Mouse (Mus musculus): ENCODE measurements around the gene Ybx2. TPM values are rescaled to one million over a fixed set of nuclear protein-coding genes. Genes with fewer than 3 reads are reported as not detected.
A peak's percentile ranks its signal among the peaks of the same experiment; 100 is the strongest.
"Not testable (repeated sequence)": the region's sequence is repeated elsewhere in the genome, so short reads cannot be mapped to it uniquely, and the experiment has no call there.

The Ybx2 gene
- polyA plus RNA-seq, 1 experiment from 2014 or later, result 3.1 TPM

GRCm38 (mm10) chr11:69930176-69930575 is 5.4 kb upstream of the Ybx2 start:
- not testable (repeated sequence) for H3K4me2 ChIP-seq (replicated peaks); H3K27me3 ChIP-seq (replicated peaks); H3K4me3 ChIP-seq (replicated peaks); H3K4me1 ChIP-seq (replicated peaks); H3K9me3 ChIP-seq; H3K27ac ChIP-seq; H3K9ac ChIP-seq; ATAC-seq; H3K36me3 ChIP-seq
- 88% methylated on average over 8 of the region's 8 CpGs for WGBS

DNA sequence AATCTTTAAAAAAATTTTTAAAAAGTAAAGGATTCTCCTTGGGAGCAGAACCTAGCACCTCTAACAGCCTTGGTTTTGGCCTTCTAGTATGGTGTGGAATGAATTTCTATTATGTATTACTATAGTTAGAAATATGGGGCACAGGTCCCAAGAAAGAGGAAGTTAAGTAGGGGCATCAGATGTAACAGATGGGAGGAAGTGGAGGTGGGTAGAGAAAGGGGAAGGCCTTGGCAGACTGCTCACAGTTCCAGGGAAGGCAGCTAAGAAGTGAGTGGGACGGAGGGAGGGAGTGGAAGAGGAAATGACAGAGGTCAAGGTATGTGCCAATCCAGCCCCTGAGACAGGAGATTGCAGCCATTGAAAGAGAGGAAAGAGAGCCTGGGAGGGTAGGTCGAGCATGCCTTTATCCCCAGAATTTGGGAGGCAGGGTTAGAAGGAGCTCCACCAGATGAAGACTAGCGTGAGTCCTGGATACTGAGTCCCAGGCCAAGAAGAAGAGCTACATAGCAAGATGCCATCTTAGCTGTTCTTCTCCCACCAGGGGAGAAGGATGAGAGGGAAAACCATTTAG is 4.5 kb upstream of the Ybx2 start:
- Histone ChIP-seq H3K27ac (no peak overlapping the region), H3K4me2 (replicated peaks) (no peak overlapping the region), H3K9ac (no peak overlapping the region), H3K9me3 (no peaks in the 10 kb centered on the region), H3K27me3 (replicated peaks) (0 out of 2 replicates have a peak, but pooled peaks cover 3% of the 10 kb centered on the region), H3K4me3 (replicated peaks) (no peak overlapping the region), H3K4me1 (replicated peaks) (peaks cover 18% of the 10 kb centered on the region), H3K36me3 (no peaks in the 10 kb centered on the region)
- WGBS, result 80% methylated on average over 3 of the region's 3 CpGs
- ATAC-seq, result no peak

DNA sequence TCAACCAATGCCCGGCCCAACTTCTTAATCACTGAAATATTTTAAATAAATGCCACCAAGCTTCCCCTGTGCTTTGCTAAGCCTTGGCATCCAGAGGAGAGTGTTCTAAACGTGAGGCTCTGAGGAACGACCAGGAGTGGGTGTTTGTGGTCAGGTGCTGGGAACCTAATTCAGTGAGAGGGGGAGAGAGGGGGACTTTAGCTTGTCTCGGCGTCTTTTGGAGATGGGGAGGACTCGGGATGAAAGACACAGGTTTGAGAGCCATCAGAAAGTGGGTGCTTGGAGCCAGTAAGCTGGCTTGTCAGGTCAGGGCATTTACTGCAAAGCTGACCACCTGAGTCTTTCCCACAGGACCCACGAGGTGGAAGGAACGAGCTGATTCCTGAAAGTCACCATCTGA is 3.8 kb upstream of the Ybx2 start:
- Histone ChIP-seq H3K4me2 (replicated peaks) (no peak overlapping the region), H3K4me3 (replicated peaks) (no peak overlapping the region), H3K27me3 (replicated peaks) (0 out of 2 replicates have a peak, but pooled peaks cover 3% of the 10 kb centered on the region), H3K9me3 (no peaks in the 10 kb centered on the region), H3K36me3 (no peaks in the 10 kb centered on the region), H3K27ac (no peak overlapping the region), H3K4me1 (replicated peaks) (peaks cover 25% of the 10 kb centered on the region), H3K9ac (no peak overlapping the region)
- ATAC-seq, result no peak
- WGBS, result 70% methylated on average over 8 of the region's 8 CpGs

- no peak for ATAC-seq
- H3K27me3 ChIP-seq (replicated peaks), result 0 out of 2 replicates have a peak, but pooled peaks cover 3% of the 10 kb centered on the region
- H3K4me1 ChIP-seq (replicated peaks), result peaks cover 30% of the 10 kb centered on the region
- H3K4me3 ChIP-seq (replicated peaks), result no peak overlapping the region
- H3K9me3 ChIP-seq, result no peaks in the 10 kb centered on the region
- H3K4me2 ChIP-seq (replicated peaks), result no peak overlapping the region
- H3K27ac ChIP-seq, result no peak overlapping the region
- 46% methylated on average over 3 of the region's 3 CpGs for WGBS
- H3K9ac ChIP-seq, result no peak overlapping the region
- no peaks in the 10 kb centered on the region for H3K36me3 ChIP-seq
Observed at GRCm38 (mm10) chr11:69932254-69932653, 3.3 kb upstream of the Ybx2 start.

DNA sequence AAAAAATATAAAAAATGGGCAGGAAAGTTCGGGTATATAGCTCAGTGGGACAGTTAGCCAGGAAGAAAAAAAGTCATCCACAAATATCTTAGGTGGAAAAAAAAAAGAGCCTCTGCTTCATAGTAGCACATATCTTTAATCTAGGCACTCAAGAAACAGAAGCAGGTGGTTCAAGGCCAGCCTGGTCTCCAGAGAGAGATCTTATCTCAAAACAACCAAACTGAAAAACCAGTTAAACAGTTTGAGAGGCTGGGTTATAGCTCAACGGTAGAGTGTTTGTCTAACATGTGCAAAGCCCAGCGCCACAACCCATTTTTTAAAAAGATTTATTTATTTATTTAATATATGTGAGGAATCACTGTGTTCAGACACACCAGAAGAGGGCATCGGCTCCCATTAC is 2.5 kb upstream of the Ybx2 start:
- Histone ChIP-seq H3K4me2 (replicated peaks) (no peak overlapping the region), H3K27me3 (replicated peaks) (peaks cover 8% of the 10 kb centered on the region; the same call in 1 of the 2 replicates), H3K4me1 (replicated peaks) (peaks cover 34% of the 10 kb centered on the region), H3K9ac (no peak overlapping the region), H3K27ac (no peak overlapping the region), H3K36me3 (no peaks in the 10 kb centered on the region), H3K4me3 (replicated peaks) (no peak overlapping the region), H3K9me3 (no peaks in the 10 kb centered on the region)
- WGBS, result 66% methylated on average over 4 of the region's 4 CpGs
- no peak for ATAC-seq

GRCm38 (mm10) chr11:69934169-69934568 is 1.4 kb upstream of the Ybx2 start:
- Histone ChIP-seq H3K27ac (no peak overlapping the region), H3K9ac (no peak overlapping the region), H3K4me2 (replicated peaks) (peak overlapping the region; percentile 60), H3K4me3 (replicated peaks) (peak overlapping the region; percentile 22), H3K27me3 (replicated peaks) (peaks cover 8% of the 10 kb centered on the region; the same call in 1 of the 2 replicates), H3K4me1 (replicated peaks) (peaks cover 37% of the 10 kb centered on the region), H3K9me3 (no peaks in the 10 kb centered on the region), H3K36me3 (no peaks in the 10 kb centered on the region)
- peak; percentile 63 for ATAC-seq
- 1% methylated on average over 18 of the region's 18 CpGs for WGBS

- H3K36me3 ChIP-seq, result no peaks in the 10 kb centered on the region
- H3K4me3 ChIP-seq (replicated peaks), result no peak overlapping the region
- H3K27ac ChIP-seq, result no peak overlapping the region
- peaks cover 8% of the 10 kb centered on the region; the same call in 1 of the 2 replicates for H3K27me3 ChIP-seq (replicated peaks)
- H3K4me2 ChIP-seq (replicated peaks), result peak overlapping the region; percentile 100
- H3K4me1 ChIP-seq (replicated peaks), result peaks cover 37% of the 10 kb centered on the region
- no peak overlapping the region for H3K9ac ChIP-seq
- H3K9me3 ChIP-seq, result no peaks in the 10 kb centered on the region
- no peak for ATAC-seq
- 12% methylated on average over 6 of the region's 6 CpGs for WGBS
Observed at GRCm38 (mm10) chr11:69934681-69935080, 915 bp upstream of the Ybx2 start.

- Histone ChIP-seq H3K9me3 (no peaks in the 10 kb centered on the region), H3K27me3 (replicated peaks) (peaks cover 8% of the 10 kb centered on the region; the same call in 1 of the 2 replicates), H3K4me3 (replicated peaks) (peak overlapping the region; percentile 54), H3K36me3 (no peaks in the 10 kb centered on the region), H3K4me1 (replicated peaks) (peaks cover 37% of the 10 kb centered on the region), H3K27ac (no peak overlapping the region), H3K4me2 (replicated peaks) (peak overlapping the region; percentile 100), H3K9ac (peak overlapping the region; percentile 52)
- peak; percentile 26 for ATAC-seq
- WGBS, result under 1% methylated on average over 21 of the region's 30 CpGs
Observed at GRCm38 (mm10) chr11:69936156-69936555, 560 bp downstream of the Ybx2 start.

DNA sequence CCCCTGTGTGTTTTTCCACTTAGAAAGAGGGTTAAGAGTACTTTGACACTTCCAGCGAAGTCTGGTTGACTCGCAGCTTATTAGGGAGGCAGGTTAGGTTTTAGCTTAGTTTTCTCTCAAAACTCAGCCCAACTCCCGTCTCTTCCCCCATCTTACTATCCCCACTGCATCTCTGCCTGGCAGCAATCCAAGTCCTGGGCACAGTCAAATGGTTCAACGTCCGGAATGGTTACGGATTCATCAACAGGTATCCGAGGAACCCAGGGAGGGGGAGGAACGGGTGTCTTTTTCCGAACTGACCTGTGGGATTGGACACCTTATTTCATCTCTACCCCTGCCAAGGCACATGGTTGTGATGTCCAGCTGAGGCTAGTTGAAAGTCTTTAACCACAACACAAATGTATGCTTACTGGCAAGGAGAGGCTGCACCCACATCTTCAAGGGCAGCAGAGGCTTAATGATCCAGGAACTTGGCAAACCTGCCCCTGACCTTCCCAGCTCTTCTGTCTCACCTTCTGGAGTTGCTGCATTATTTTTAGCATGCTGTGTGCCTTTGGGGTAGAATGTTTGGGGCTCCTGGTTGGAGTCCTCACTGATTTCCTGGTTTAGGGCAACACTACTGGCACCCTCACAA is 1.2 kb downstream of the Ybx2 start:
- H3K9me3 ChIP-seq, result no peaks in the 10 kb centered on the region
- peak overlapping the region; percentile 52 for H3K9ac ChIP-seq
- peaks cover 8% of the 10 kb centered on the region; the same call in 1 of the 2 replicates for H3K27me3 ChIP-seq (replicated peaks)
- 33% methylated on average over 9 of the region's 9 CpGs for WGBS
- peak overlapping the region; percentile 14; the same call in 1 of the 2 replicates for H3K27ac ChIP-seq
- no peak for ATAC-seq
- H3K4me3 ChIP-seq (replicated peaks), result peak overlapping the region; percentile 54
- H3K4me2 ChIP-seq (replicated peaks), result peak overlapping the region; percentile 100
- H3K36me3 ChIP-seq, result no peaks in the 10 kb centered on the region
- H3K4me1 ChIP-seq (replicated peaks), result peaks cover 37% of the 10 kb centered on the region

- H3K4me1 ChIP-seq (replicated peaks), result peaks cover 37% of the 10 kb centered on the region
- H3K4me2 ChIP-seq (replicated peaks), result peak overlapping the region; percentile 100; the same call in 1 of the 2 replicates
- 30% methylated on average over 4 of the region's 4 CpGs for WGBS
- peak overlapping the region; percentile 14; the same call in 1 of the 2 replicates for H3K27ac ChIP-seq
- no peak overlapping the region for H3K9ac ChIP-seq
- no peaks in the 10 kb centered on the region for H3K36me3 ChIP-seq
- no peak for ATAC-seq
- peaks cover 8% of the 10 kb centered on the region; the same call in 1 of the 2 replicates for H3K27me3 ChIP-seq (replicated peaks)
- H3K9me3 ChIP-seq, result no peaks in the 10 kb centered on the region
- no peak overlapping the region; the same call in 1 of the 2 replicates for H3K4me3 ChIP-seq (replicated peaks)
Observed at GRCm38 (mm10) chr11:69937385-69937784, 1.8 kb downstream of the Ybx2 start.

DNA sequence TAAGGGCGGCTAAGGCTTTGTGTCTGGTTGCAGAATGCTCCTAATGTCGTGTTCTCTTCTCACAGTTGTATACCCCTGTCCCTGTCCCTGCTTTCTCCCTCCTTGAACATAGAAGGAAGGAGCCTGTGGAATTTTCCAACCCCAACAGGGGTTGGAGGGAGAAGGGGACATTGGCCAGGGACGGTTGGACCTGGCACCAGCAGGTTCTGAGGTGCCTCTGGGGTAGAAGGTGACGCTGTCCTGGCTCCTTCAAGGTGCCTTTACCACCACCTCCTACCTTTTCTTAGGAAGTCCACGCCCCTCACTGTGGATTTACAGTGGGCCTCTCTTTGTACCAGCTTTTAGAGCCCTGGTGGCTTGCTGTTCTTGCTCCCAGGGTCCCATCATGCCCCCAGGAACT is 2.2 kb downstream of the Ybx2 start:
- Histone ChIP-seq H3K4me2 (replicated peaks) (peak overlapping the region; percentile 100; the same call in 1 of the 2 replicates), H3K9ac (no peak overlapping the region), H3K4me3 (replicated peaks) (no peak overlapping the region), H3K27ac (no peak overlapping the region), H3K9me3 (no peaks in the 10 kb centered on the region), H3K4me1 (replicated peaks) (peaks cover 37% of the 10 kb centered on the region), H3K36me3 (no peaks in the 10 kb centered on the region), H3K27me3 (replicated peaks) (peaks cover 8% of the 10 kb centered on the region; the same call in 1 of the 2 replicates)
- no peak for ATAC-seq
- WGBS, result 76% methylated on average over 5 of the region's 5 CpGs

DNA sequence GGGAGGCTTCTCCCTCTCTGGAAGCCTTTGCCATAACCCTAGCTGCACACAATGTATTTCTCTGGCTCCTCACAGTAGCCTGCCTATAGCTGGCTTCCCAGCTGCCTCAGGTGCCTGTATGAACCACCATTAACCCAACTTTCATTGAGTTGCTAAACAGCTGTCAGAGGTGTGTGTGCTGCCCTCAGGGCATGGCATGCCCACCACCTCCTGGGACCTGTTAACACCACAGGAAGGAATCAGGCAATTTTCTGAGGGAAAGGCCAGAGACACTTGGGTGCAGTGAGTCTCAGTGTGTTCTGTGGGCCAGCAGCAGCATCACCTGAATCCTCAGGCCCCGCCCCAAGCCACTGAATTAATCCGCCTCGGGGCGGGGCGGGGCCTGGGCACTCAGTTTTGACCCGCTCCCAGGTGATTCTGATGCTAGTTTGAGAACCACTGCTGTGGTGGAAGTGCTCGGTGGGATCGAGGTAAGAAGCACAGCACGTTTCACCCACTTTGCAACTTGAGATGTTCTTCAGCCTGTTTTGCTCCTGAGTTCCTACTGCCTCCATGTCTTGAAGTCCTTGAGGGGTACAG is 2.9 kb downstream of the Ybx2 start:
- H3K4me3 ChIP-seq (replicated peaks), result no peak overlapping the region
- H3K4me2 ChIP-seq (replicated peaks), result no peak overlapping the region
- H3K9me3 ChIP-seq, result no peaks in the 10 kb centered on the region
- no peaks in the 10 kb centered on the region for H3K36me3 ChIP-seq
- 37% methylated on average over 9 of the region's 9 CpGs for WGBS
- H3K9ac ChIP-seq, result no peak overlapping the region
- H3K27me3 ChIP-seq (replicated peaks), result peaks cover 8% of the 10 kb centered on the region; the same call in 1 of the 2 replicates
- H3K27ac ChIP-seq, result no peak overlapping the region
- H3K4me1 ChIP-seq (replicated peaks), result peaks cover 37% of the 10 kb centered on the region
- no peak for ATAC-seq
